Mouse (Mus musculus): ENCODE measurements around the gene Wdr47.
"Not testable (repeated sequence)": the region's sequence is repeated elsewhere in the genome, so short reads cannot be mapped to it uniquely, and the experiment has no call there.

Gene Wdr47

DNA sequence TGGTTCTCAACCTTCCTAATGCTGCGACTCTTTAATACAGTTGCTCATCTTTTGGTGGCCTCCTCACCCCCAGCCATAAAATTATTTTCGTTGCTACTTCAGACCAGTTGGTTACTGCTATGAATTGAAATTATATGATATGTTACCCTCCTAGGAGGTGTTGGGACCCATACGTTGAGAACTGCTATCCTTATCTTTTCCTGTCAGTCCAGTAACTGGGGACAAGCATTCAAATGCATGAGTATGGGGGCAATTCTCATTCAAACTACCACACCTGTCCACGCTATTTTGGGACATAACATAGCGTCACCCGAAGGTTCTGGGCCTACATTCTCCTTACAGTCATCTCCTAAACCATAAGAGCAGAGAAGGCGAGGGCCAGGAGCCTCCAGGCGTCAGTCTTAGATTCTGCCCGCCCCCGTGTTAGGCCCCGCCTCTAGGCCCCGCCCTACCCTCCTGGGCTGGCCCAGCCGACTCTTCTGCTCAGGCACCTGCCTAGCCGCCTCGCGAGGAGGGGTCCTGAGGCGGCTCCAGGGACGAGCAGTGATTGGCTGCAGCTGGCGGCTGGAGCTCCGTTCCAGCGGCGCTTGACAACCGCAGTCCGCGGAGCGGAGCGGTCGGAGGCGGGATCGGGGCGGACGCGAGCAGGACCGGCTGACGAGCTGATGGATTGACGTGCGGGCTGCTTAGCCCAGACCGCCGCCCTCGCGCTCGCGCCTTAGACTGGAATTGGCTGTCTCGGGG, at the start of gene Wdr47:
TSS of gene Wdr47 (plus strand) at position 494 of the 744 bp plus-strand sequence.
- peak; percentile 98 for DNase-seq (ENCODE audit: low read depth, low spot score)

DNA sequence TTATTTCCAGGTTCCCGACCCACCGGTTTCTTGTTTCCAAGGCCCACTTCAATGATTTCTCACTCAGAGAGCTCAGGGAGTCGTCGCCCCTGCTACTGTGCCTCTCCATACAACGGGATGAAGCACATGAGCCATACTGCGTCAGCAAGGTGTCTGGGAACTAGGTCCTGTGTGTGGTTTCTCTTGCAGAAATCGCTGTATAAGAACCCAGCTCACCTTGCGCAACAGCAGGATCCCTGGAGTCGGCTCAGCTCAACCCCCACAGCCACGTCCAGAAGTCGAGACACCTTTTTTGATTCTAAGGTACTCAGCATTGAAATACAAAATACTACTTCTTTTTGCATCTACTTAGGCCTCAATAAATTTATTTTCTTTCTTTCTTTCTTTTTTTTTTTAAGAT, 48.8 kb upstream of the Wdr47 start:
- DNase-seq (ENCODE audit: low read depth, low spot score), result no peak

DNA sequence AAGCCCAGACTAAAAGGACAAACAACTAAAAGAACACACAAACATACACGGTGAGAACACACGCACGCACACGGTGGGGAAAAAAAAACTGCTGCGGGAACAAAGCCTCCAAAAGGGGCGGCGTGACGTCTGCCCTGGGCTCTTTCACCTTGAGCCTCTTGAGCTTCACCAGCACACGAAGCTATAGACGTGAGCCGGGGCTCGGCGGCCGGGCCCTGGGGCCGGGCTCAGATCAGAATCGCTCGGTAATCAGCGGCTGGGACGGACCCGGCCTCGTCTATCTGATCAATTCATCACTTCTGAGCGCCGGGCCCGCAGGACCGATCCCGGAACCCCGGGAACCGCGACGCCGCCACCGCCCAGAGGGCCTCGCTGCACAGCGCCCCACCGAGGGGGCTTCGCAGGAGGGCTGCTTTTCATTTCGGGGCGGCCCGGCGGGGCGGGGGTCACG, 36.9 kb upstream of the Wdr47 start:
- no peak for DNase-seq (ENCODE audit: low read depth, low spot score)

DNA sequence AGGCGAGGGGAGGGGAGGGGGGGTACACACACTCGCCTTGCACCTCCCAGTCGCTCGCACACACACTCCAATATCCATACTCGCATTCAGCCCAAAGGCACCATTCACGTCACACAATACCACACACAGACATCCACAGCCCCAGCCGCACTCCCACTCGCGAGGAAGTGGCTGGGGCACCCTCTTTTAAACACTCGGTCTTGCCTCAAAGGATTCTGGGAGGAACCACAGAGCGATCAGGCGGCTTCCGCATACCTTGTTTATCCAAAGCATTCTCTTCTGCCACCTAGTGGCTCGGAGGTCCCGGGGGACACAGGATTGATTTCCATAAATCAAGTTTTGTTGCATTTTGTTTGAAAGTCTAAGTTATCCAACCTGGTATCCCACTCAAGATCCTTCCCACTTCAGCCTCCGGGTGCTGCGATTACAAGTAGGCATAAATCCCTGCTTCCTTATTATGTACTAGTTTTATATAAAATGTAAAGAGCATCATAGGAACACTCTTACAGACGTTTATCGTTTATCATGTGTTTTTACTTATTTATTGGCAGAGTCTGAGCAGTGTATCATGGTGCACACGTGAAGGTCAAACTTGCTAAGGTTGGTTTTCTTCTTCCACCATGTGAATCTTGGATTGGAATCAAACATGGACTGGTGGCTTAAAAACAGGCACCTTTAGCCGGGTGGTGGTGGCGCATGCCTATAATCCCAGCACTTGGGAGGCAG, 36.3 kb upstream of the Wdr47 start:
- peak; percentile 97 for DNase-seq (ENCODE audit: low read depth, low spot score)

DNA sequence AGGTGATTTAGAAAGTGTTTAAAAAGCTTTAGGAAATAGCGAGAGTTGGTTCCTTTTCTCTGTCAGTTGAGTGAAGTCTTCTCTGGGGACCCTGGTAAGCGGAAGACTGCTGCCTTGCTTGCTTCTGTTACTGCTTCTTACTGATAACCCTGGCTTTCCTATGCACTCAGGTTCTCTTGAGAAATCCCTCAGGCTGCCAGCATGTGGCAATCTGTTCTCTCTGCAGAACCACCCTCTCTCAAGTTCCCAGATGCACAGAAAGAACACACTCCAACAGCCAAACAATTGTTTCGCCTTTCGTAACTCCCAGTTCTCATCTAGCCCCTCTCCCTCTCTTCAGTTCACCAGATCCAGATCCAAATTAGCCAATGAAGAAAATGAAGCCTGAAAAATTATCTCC, 33.2 kb upstream of the Wdr47 start:
- no peak for DNase-seq (ENCODE audit: low read depth, low spot score)

DNA sequence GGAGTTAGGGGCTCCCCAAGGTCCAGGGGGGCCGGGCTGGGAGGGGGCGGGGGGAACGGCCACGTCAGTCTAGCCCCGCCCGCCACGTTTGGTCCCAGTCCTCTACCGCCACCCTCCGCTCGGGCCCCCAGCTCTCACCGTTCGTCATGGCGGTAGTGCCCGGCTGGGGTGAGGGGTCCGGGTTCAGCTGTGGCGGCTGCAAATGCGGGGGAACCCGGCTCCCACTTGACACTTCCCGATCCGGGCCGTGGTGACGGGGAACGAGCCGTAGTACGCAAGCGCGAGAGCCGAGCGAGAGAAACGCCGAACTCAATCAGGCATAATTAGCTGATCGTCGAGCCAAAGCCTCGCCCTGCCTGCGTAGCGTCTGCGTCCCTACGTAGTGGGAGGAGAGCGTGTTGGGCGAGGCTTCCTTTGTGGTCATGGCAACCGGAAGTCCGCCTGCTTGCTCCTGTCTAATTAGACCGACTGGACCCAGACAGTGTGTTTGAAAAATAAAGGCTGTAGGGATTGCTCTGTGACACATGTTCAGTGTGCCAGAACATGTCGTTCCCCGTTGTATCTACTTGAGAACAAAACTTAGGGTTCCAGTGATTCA, 28.8 kb upstream of the Wdr47 start, which contains the start of gene Tmem167b:
TSS of gene Tmem167b (minus strand) at position 334 of the 598 bp plus-strand sequence.
- DNase-seq (ENCODE audit: low read depth, low spot score), result peak; percentile 98

DNA sequence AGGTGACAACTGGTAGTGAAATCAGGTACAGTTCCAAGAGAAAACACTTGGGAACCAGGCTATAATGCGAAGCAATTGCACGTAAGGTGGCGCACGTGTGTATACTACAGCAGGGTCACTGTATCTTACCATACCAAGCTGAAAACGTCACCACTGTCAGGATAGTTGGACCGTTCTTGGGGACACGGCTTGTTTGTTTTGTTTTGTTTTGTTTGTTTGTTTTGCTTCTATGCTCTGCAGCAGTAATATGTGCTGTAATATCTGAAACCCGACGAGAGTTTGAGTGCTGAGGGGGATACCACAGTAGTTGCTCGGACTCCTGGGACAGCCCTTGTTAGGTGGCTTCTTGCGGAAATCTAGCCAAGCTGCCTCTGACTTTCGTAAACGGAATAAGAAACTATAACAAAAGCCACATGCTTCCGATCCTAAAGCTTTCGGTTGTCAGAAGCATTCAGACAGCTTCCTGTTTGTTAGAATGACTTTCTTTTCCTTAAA, 28.3 kb upstream of the Wdr47 start:
- peak; percentile 76 for DNase-seq (ENCODE audit: low read depth, low spot score)

DNA sequence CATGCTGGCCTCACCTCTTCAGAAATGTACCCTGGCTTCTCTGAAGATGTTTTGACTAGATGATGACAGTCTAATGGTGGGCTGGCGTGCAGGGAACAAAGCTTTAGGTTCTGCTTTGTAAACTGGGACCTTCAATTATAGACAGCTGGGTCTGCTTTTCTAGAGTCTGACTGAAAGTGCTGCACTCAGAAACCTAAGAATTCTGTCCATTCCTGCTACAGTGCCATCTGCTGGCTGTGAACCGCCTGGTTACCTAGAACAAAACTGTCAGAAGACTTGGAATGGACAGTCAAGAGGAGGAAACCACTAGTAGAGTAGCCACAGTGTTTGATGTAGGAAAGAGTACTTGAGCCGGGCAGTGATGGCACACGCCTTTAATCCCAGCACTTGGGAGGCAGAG, 27.8 kb upstream of the Wdr47 start:
- DNase-seq (ENCODE audit: low read depth, low spot score), result peak; percentile 84

DNA sequence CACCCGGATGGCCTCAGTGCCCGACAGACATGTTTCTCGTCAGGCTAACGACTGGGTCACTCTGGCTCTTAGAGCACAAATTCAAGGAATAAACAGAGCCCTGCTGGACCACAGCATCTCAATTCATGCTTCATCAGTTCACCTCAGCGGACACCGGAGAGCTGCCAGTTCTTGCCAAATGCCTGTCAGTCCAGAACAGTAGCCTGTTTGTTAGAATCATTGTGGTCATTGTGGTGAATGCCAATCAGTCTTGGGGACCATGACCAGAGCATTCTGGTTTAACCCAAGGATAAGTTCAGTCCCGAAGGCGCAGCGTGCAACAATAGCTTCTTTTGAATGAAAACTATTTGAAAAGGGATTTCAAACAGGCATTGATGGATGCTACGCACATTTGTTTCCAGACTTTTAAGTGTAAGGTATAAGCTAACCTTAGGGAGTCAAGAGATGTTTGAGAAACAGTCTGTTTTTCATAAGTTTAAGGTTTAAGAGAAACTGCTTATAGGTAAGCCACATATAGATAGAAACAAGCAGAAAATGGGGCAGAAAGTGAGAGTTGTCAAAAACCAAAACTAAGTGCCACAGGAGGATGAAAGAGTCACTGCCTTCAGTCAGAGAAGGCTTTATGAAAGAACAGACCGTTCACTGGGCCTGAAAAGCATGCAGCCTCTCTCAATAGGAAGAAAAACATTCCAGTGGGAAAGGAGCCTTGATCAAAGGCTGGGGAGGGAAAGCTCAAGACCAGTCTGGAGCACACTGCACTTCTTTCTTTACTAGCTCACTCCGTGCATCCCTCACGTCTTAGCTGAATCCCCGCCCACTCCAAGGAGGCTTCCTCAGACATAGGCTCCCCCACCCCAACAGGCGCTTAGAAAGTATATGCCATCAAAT, 22.8 kb upstream of the Wdr47 start:
- no peak for DNase-seq (ENCODE audit: low read depth, low spot score)

DNA sequence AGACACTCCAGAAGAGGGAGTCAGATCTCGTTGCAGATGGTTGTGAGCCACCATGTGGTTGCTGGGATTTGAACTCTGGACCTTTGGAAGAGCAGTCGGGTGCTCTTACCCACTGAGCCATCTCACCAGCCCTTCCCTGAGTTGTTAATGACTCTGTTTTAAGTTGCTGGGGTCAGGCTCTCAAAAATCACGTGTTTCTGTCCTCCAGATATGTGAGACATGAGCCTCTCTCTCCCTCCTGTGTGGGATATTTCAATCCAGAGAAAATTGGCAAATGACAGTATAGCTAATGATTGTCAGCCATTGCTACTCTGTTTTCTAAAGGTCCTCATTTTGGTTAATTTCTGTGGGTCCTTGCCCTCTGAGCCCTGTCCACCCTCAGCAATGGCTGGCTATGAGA, 21.4 kb upstream of the Wdr47 start:
- not testable (repeated sequence) for DNase-seq (ENCODE audit: low read depth, low spot score)

DNA sequence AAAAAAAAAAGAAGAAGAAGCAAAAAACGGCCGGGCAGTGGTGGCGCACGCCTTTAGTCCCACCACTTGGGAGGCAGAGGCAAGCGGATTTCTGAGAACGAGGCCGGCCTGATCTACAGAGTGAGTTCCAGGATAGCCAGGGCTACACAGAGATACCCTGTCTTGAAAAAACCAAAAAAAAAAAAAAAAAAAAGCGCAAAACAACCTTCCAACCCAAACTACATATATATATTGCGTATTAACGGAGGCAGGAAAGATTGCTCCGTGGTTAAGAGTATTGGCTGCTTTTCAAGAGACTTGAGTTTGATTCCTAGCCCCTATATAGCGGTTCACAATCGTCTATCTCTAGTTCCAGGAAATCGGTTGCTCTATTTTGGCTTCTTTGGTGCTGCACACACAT, 20.3 kb upstream of the Wdr47 start:
- DNase-seq (ENCODE audit: low read depth, low spot score), result no peak

DNA sequence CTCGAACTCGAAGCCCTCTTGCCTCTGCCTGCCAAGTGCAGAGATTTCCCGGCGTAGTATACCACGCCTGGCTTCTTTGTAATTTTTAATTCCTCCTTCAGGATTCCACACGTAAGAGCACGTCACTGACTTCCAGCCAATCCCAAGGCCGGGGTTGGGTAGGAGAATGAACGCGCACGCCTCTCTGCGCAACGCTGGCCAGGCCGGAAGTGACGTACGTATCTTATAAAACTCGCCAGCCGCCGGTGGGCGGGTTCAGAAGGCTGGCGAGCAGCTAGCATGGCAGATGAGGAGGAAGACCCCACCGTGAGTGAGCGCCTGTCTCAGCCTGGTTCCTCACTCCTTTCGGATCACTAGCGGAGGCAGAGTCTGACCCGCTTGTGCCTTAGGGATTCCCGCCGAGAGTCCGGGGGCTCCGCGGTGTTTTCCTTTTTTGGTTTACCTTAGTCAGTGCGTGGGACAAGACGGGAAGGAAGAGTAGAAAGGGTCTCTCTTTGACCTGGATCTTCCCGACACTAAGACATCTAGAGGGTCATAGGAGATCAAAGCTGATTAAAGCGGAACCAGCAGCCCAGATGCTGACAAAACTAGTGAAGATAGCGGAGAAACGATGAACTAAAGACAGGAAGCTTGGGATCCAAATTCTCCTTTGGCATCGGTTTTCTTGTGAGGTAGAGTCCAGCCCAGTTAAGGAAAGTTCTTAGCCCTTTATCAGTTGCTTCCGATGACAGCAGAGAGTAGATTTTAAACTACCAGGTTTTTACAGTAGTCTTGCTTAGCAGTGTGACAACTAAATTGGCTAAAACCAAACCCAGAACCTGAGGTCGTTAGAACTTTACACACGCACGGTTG, 19.4 kb upstream of the Wdr47 start, which contains the start of gene Taf13:
TSS of gene Taf13 (plus strand) at position 256 of the 852 bp plus-strand sequence.
- peak; percentile 98 for DNase-seq (ENCODE audit: low read depth, low spot score)

DNA sequence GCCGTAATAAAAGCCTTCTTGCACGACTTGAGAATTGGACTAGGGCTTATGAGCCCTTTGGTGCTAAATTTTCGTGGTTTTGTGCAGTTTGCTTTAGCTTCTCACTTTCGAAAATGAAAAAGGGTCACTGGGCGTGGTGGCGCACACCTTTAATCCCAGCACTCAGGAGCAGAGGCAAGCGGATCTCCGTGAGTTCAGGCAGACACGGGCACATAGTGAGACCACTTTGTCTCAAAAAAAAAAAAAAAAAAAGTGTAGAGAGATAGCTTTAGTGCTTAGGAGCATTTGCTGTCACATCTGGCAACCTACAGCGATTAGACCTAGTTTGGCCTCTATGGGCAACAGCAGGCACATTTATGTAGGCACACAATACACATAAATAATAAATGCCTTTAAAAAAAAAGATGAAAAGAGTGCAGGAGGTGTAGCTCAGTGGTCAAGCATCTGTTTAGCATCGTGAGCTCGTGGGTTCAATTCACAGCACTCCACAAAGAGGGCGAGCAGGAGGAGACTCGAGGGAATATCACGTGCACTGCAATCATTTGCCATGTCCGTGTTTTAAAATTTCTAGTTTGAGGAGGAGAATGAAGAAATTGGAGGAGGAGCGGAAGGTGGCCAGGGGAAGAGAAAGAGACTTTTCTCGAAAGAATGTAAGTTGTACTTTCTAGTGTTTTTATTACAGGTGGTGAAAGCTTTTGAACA, 18.6 kb upstream of the Wdr47 start:
- peak; percentile 26 for DNase-seq (ENCODE audit: low read depth, low spot score)

DNA sequence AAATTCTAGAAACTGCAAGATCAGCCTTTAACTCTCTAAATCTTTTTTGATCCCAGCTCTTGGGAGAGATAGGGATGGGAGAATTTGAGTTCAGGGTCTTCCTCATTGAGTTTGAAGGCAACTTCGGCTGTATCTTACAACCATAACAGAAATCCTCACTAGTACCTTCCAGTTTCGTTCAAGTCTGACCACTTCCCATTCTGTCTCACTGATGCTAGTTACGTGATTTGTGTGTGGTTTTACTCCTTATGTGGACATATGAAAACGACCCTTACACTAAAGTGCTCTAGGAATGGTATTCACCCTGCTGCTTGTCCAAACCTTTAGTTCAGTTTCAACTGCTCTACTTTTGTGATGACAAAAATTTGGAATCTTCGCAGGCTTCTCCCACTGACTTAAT, 17.1 kb upstream of the Wdr47 start:
- no peak for DNase-seq (ENCODE audit: low read depth, low spot score)

DNA sequence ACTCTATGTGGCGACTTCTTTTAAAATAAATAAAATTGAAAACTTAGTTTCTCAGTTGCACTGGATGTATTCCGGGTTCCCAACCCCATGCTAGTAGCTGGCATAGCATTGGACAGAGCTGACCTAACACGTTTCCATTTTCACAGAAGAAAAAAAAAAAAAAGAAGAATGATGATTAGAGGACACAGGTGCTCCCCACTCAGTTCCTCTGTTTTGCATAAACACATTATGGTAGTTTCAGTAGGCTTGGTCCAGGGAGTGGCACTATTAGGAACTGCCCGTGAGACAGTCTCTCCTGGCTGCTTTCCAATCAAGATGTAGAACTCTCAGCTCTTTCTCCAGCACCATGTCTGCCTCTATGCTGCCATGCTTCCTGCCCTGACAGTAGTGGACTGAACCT, 6.5 kb upstream of the Wdr47 start:
- no peak for DNase-seq (ENCODE audit: low read depth, low spot score)

DNA sequence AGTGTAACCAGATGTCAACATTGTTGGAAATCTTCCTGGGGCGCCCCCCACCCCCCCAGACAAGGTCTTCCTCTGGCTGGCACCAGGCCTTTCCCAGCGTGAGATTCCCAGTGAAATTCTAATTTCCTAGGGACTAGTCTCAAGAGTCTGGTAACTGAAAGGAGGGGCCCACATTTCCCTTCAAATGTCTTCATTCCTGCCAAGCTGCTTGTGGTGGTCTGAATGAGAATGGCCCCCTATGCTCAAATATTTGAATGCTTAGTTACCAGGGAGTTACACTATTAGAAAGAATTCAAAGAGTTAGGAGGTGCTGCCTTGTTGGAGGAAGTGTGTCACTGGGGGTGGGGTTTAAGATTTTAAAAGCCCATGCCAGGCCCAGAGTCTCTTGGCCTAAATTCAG, 2.6 kb upstream of the Wdr47 start:
- no peak for DNase-seq (ENCODE audit: low read depth, low spot score)

DNA sequence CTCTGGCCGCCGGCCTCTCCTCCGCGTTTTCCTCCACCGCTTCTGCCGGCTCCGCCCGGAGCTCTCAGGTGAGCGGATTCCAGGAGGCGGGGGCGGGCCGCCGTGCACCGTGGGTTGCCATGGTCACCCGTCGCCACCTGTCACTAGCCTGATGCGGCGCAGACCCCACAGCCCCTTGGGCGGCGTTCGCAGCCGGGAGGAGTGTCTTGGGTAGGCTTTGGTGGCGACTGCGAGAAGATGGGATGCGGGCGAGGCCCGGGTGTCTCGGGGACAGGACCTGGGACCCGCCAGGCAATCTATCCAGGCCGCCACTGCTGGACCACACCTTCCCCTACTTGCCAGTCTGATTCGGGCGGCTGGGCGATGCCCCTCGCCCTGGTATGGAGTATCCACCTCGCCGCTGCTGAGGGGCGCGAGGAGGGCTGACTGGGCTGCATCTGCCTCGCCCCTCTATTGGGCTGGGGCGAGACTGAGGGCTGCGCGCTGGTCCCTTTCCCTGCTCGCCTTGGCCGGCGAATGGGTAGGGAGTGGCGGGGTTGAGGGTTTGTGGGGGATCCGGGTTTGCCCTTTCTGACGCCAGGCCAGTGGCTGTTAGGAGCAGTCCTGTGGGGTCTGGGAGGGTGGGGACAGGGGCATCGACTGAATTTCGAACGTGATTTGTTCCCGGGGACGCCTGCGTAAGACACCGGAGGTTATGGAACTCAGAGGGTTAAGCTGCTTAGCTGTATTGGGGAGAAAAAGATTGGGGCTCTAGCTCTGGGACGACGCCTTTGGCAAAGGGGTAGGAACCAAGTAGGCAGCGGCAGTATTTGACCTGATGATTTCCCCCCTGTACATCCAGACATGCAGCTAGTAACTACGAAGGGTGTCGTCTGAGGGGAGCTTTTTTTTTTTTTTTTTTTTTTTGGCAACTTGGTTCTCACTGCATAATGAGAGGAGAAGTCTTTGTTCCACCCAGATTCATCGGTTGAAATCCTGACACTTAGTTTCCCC, 747 bp downstream of the Wdr47 start:
- DNase-seq (ENCODE audit: low read depth, low spot score), result no peak

DNA sequence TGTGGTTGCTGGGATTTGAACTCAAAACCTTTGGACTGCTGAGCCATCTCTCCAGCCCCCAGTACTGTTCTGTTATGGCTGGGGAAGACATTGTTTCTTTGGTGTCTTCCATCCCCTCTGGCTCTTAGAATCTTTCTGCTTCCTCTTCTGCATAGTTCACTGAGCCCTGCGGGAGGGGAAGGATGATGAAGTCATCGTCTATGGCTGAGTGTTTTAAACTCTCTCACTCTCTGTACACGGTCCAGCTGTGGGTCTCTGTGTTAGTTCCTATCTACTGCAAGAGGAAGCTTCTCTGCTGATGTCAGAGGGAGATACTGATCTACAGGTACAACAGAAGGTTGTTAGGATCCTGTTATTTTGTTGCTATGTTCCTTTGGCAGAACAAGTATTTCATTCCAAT, 17.8 kb downstream of the Wdr47 start:
- no peak for DNase-seq (ENCODE audit: low read depth, low spot score)

DNA sequence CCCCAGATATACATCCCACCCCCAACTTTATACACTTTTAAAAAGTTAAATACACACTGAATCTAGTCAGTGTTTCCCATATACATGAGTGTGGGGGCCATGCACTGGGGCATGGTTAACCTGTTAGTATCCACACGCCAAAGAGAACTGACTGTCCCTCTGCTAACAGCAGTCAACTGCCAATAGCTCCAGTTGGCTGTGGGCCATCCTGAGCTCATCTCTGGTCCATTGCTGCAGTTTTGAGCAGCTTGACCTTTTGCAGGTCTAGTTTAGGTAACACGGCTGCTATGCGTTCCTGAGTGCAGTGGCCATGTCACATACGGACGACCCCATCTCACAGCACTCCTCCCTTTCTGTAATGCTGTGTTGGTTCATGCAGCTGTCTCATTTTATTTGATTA, 43.7 kb downstream of the Wdr47 start:
- DNase-seq (ENCODE audit: low read depth, low spot score), result no peak

All from CD4-positive helper T cell, adult 2 months (primary cell).